Mouse (Mus musculus) C2C12 (cell line): Measurements from ENCODE around the gene Pdpr.
A peak's percentile ranks its signal among the peaks of the same experiment; 100 is the strongest.

Experiments used
- CTCF ChIP-seq: IDR thresholded peaks from one replicate; pipeline ENCODE4 v1.5.1; 2011; ENCODE audit not compliant: control insufficient read depth, insufficient read depth, insufficient read length
- FOSL1 ChIP-seq: IDR thresholded peaks from one replicate; pipeline ENCODE4 v1.8.0; 2011; ENCODE audit warnings: mild to moderate bottlenecking, low read length; ENCODE audit not compliant: poor library complexity, insufficient read depth, severe bottlenecking
- MAX ChIP-seq: IDR thresholded peaks from one replicate; pipeline ENCODE4 v1.6.1; 2011; ENCODE audit warnings: mild to moderate bottlenecking, control low read depth

- TF ChIP-seq MAX (peak; percentile 73), CTCF (peak; percentile 80), FOSL1 (no peak)
Measured at GRCm38 (mm10) chr8:111056158-111056663, 38.2 kb upstream of the Pdpr start, which contains the start of gene Exosc6.
